Mouse (Mus musculus): ENCODE measurements around the gene Tet2.

DNA sequence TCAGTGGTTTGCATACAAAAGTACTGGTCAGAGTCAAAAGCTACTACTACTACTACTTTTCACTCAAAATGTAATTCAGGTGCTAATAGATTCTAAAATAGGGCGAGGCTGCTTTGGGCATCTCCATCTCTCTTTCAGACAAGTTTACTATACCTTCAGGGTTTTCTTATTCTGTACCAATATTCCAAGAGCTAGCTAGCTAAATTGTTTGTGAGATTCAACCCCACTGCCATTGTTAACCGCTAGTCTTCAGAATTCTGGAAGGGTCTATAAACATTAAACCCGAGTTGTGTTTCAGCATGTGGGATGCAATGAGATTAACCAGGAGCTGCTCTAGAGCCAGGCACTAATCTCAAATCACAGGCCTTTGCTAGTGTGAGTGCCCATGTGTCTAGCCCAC is 12.1 kb downstream of the Tet2 start:
- TF ChIP-seq TAL1 (IDR thresholded peaks at IDR 0.05; ENCODE audit: low read length): no peak
- no peak for TF ChIP-seq ETS1 (IDR thresholded peaks at IDR 0.05; ENCODE audit: low read depth, low read length)
- no peak for TF ChIP-seq ZNF384 (IDR thresholded peaks at IDR 0.05; ENCODE audit: low read depth, low read length)
- no peak for TF ChIP-seq HCFC1 (IDR thresholded peaks at IDR 0.05; ENCODE audit: low read depth, low read length)
- no peak for TF ChIP-seq MAX (IDR thresholded peaks at IDR 0.05; ENCODE audit: low read length)
- TF ChIP-seq CTCF (IDR thresholded peaks at IDR 0.05 in 2 of 3, conservative IDR thresholded peaks at IDR 0.05 in 1 of 3; ENCODE audit: control insufficient read depth in 1 of 3, insufficient read depth in 1 of 3, low read depth in 2 of 3, low read length in 3 of 3, poor library complexity in 1 of 3, severe bottlenecking in 1 of 3): no peak
- TF ChIP-seq TCF12 (IDR thresholded peaks at IDR 0.05; ENCODE audit: low read depth, low read length): no peak
- TF ChIP-seq POLR2A (IDR thresholded peaks at IDR 0.05; ENCODE audit: control insufficient read depth in 1 of 2, insufficient read depth in 1 of 2, low read depth in 1 of 2, low read length in 2 of 2, poor library complexity in 1 of 2): no peak
- TF ChIP-seq RCOR1 (IDR thresholded peaks at IDR 0.05; ENCODE audit: low read depth, low read length): no peak
- TF ChIP-seq UBTF (IDR thresholded peaks at IDR 0.05; ENCODE audit: borderline replicate concordance, insufficient read depth, low read depth, low read length): no peak
- no peak for TF ChIP-seq ZMIZ1 (IDR thresholded peaks at IDR 0.05; ENCODE audit: low read depth, low read length)
- no peak for TF ChIP-seq NRF1 (IDR thresholded peaks at IDR 0.05; ENCODE audit: insufficient read depth, low read depth, low read length, poor library complexity, severe bottlenecking)
